Mouse (Mus musculus): ENCODE results near the gene Nrtn.

Gene Nrtn

GRCm38 (mm10) chr17:56723419-56724161, 33.7 kb downstream of the Nrtn start:
- peak; percentile 4 to 30 for DNase-seq (ENCODE audit: inconsistent age in 2 of 2, low spot score in 1 of 2)

GRCm38 (mm10) chr17:56722441-56722840, 34.9 kb downstream of the Nrtn start:
- DNase-seq (ENCODE audit: inconsistent age in 2 of 2, low spot score in 1 of 2): peak; percentile 74 to 85

GRCm38 (mm10) chr17:56717363-56718058, 39.8 kb downstream of the Nrtn start, which contains the start of the genes Ndufa11 and Vmac:
Ndufa11 (plus strand) TSS chr17:56717767.
Vmac (minus strand) TSS chr17:56718022.
- peak; percentile 94 to 99 for DNase-seq (ENCODE audit: inconsistent age in 2 of 2, low spot score in 1 of 2)

- peak; percentile 98 to 99 for DNase-seq (ENCODE audit: inconsistent age in 2 of 2, low spot score in 1 of 2)
Measured at GRCm38 (mm10) chr17:56716655-56717362, 40.5 kb downstream of the Nrtn start.

- DNase-seq (ENCODE audit: inconsistent age in 2 of 2, low spot score in 1 of 2): peak in 1 of 2 experiments; percentile 62
Measured at GRCm38 (mm10) chr17:56715914-56716654, 41.2 kb downstream of the Nrtn start.

GRCm38 (mm10) chr17:56715360-56715759, 42.0 kb downstream of the Nrtn start:
- no peak for DNase-seq (ENCODE audit: inconsistent age in 2 of 2, low spot score in 1 of 2)

GRCm38 (mm10) chr17:56709708-56710107, 47.6 kb downstream of the Nrtn start:
- DNase-seq (ENCODE audit: inconsistent age in 2 of 2, low spot score in 1 of 2): no peak

- peak in 1 of 2 experiments; percentile 61 for DNase-seq (ENCODE audit: inconsistent age in 2 of 2, low spot score in 1 of 2)
Measured at GRCm38 (mm10) chr17:56708692-56709091, 48.6 kb downstream of the Nrtn start.

- DNase-seq (ENCODE audit: inconsistent age in 2 of 2, low spot score in 1 of 2): no peak
Measured at GRCm38 (mm10) chr17:56706515-56706914, 50.8 kb downstream of the Nrtn start.

- no peak for DNase-seq (ENCODE audit: inconsistent age in 2 of 2, low spot score in 1 of 2)
Measured at GRCm38 (mm10) chr17:56703038-56703437, 54.3 kb downstream of the Nrtn start.

Measured in adrenal gland, adult (tissue).